Mouse (Mus musculus) limb, embryonic 13.5 days (tissue): ENCODE results near the gene Gm9903. TPM values are rescaled to one million over a fixed set of nuclear protein-coding genes. Genes with fewer than 3 reads are reported as not detected.

Experiments used
- ATAC-seq: fragments of 200-750 bp; cut with Nextera tagmentation; 2 replicates; pipeline ENCODE4 v1.8.0; 2017; ENCODE audit warnings: low read depth, moderate number of reproducible peaks, moderate TSS enrichment; ENCODE audit not compliant: low FRiP score
- H3K27ac ChIP-seq: fragments of 300-500 bp; sonication (generic); 2 replicates; pipeline ENCODE4 v1.5.1; 2015; ENCODE audit warnings: inconsistent platforms, mild to moderate bottlenecking, moderate library complexity
- H3K27me3 ChIP-seq: fragments of 300-500 bp; sonication (generic); 2 replicates; pipeline ENCODE4 v1.6.1; 2015; ENCODE audit warnings: mild to moderate bottlenecking, inconsistent platforms
- H3K36me3 ChIP-seq: fragments of 300-500 bp; sonication (generic); 2 replicates; pipeline ENCODE4 v1.6.1; 2015; ENCODE audit warnings: inconsistent platforms, mild to moderate bottlenecking, moderate library complexity
- H3K4me1 ChIP-seq: fragments of 300-500 bp; sonication (generic); 2 replicates; pipeline ENCODE4 v1.6.1; 2015; ENCODE audit warnings: inconsistent platforms
- H3K4me2 ChIP-seq: fragments of 300-500 bp; sonication (generic); replicated peaks from 2 replicates; pipeline ENCODE4 v1.6.1; 2015; ENCODE audit warnings: inconsistent platforms, mild to moderate bottlenecking, moderate library complexity
- H3K4me3 ChIP-seq: fragments of 300-500 bp; sonication (generic); 2 replicates; pipeline ENCODE4 v1.5.1; 2015; ENCODE audit warnings: moderate library complexity, mild to moderate bottlenecking, inconsistent platforms
- H3K9ac ChIP-seq: fragments of 300-500 bp; sonication (generic); 2 replicates; pipeline ENCODE4 v1.6.1; 2015; ENCODE audit warnings: mild to moderate bottlenecking, inconsistent platforms
- H3K9me3 ChIP-seq: fragments of 300-500 bp; sonication (generic); 2 replicates; pipeline ENCODE4 v1.6.1; 2016; ENCODE audit warnings: inconsistent platforms
- WGBS: fragments of 180-500 bp; shearing (Covaris S2); methylation state at CpG from one replicate; pipeline ENCODE4 v1.1.7; 2015; 5-methylcytosine and 5-hydroxymethylcytosine counted together
- polyA plus RNA-seq: library from polyadenylated mRNA; unstranded; fragments of >200 nt; fragmentation: Nextera tagmentation; extraction: Ambion mirVana; gene quantifications from 2 replicates; pipeline ENCODE4 v1.2.1, GENCODE M21; 2015

Gene Gm9903
- 0.56 and 0.66 TPM in 2 replicates for polyA plus RNA-seq

DNA sequence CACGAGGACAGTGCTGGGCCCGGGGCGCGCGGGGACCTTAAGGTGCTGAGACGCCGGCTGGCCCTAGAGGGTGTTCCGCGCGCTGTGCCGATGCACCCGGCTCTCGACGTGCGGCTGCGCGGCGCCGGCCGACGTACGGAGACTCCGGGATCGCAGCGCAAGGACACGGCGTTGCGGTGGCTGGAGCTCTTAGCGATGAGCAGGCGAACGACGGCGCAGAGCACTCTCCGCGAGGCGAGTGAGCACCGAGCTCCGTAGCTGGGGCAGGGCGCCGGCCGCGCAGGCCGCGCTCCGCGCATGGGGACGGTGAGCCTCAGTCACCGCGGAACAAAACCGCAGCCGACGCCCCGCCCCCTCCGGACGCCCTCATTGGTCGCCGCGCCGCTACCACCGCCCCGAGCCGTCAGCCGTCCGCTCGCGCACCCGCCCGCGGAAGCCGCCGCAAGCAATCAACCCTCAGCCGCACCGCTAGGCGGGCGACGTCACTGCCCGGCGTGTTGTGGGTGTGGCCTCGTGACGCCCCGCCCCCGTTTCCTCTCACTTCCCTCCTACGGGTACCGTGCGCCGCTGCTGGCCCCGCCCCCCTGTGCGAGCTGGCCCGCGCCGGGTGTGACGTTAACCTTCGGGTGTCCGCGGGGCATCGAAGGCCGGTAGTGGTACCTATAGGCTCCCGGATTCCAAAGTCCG, at the start of gene Gm9903, which contains the start of gene Fam53a:
Gene Gm9903 (plus strand): TSS at position 625 of the 687 bp plus-strand sequence.
Gene Fam53a (minus strand): TSS at position 335 of the 687 bp plus-strand sequence.
- Histone ChIP-seq H3K9me3 (no peaks in the 10 kb centered on the region), H3K4me3 (peak within 1 kb of the TSS; percentile 90), H3K4me1 (peaks cover 30% of the 10 kb centered on the region), H3K9ac (peak within 1 kb of the TSS; percentile 92), H3K36me3 (peaks cover 4% of the 10 kb centered on the region; the same call in 1 of the 2 replicates), H3K4me2 (peak within 1 kb of the TSS; percentile 81), H3K27ac (peak within 1 kb of the TSS; percentile 89), H3K27me3 (no peaks in the 10 kb centered on the region)
- ATAC-seq = peak; percentile 97
- WGBS = under 1% methylated on average over 90 of the region's 99 CpGs

DNA sequence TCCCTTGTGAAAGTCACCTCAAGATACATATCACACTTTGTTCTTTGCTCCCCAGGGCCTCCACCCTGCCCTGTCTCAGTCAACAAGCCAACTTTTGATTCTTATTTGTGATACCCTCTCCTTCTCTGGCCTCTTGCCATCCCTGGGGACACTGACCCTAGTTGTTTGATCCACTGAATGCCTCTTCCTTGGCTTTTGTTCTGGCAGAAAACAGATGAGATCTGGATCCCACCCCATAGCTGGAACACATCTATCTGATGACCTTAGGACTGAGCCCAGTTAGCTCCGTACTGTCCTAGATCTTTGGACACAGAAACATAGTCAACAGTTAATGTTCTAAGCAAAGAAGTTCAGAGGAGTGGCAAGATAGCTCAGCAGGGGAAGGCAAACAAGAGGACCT, 49.4 kb upstream of the Gm9903 start:
- H3K27me3 ChIP-seq = no peaks in the 10 kb centered on the region
- ATAC-seq = no peak
- no peaks in the 10 kb centered on the region for H3K9me3 ChIP-seq
- no peaks in the 10 kb centered on the region for H3K36me3 ChIP-seq
- no peak overlapping the region for H3K4me2 ChIP-seq
- H3K9ac ChIP-seq = no peak overlapping the region
- 0 out of 2 replicates have a peak, but pooled peaks cover 5% of the 10 kb centered on the region for H3K4me1 ChIP-seq
- H3K4me3 ChIP-seq = no peak overlapping the region
- no peak overlapping the region for H3K27ac ChIP-seq
- 85% methylated on average over 1 of the region's 1 CpGs for WGBS

GRCm38 (mm10) chr5:33587498-33588058, 42.1 kb upstream of the Gm9903 start:
- 74% methylated on average over 18 of the region's 18 CpGs for WGBS
- no peaks in the 10 kb centered on the region for H3K36me3 ChIP-seq
- no peaks in the 10 kb centered on the region for H3K4me1 ChIP-seq
- no peak for ATAC-seq
- no peak overlapping the region for H3K4me2 ChIP-seq
- H3K9me3 ChIP-seq = no peaks in the 10 kb centered on the region
- H3K27ac ChIP-seq = no peak overlapping the region
- no peak overlapping the region for H3K9ac ChIP-seq
- H3K27me3 ChIP-seq = no peaks in the 10 kb centered on the region; the same call in 1 of the 2 replicates
- H3K4me3 ChIP-seq = no peak overlapping the region

DNA sequence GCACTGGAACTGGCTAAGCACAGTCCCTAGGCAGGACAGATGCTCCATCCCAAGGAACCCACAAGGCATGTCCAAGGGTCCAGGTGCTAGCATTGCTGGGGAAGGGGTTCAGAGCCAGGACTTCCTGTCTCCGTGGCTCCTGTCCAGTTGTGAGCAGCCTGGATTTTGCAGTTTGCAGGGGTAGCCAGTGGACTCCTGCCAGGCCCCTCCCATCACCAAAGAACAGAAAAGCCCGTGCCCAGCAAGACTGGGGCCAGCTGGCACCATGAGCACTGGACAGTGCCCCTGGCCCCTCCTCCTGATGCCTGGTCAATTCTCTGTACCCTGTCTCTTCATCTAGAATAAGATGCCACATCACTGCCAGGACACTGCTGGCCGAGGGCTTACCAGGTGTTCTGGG, 41.7 kb upstream of the Gm9903 start:
- H3K27ac ChIP-seq = no peak overlapping the region
- no peaks in the 10 kb centered on the region for H3K36me3 ChIP-seq
- no peak overlapping the region for H3K9ac ChIP-seq
- ATAC-seq = no peak
- H3K4me2 ChIP-seq = no peak overlapping the region
- H3K4me1 ChIP-seq = no peaks in the 10 kb centered on the region
- no peaks in the 10 kb centered on the region for H3K9me3 ChIP-seq
- 74% methylated on average over 3 of the region's 3 CpGs for WGBS
- H3K4me3 ChIP-seq = no peak overlapping the region
- H3K27me3 ChIP-seq = no peaks in the 10 kb centered on the region; the same call in 1 of the 2 replicates

DNA sequence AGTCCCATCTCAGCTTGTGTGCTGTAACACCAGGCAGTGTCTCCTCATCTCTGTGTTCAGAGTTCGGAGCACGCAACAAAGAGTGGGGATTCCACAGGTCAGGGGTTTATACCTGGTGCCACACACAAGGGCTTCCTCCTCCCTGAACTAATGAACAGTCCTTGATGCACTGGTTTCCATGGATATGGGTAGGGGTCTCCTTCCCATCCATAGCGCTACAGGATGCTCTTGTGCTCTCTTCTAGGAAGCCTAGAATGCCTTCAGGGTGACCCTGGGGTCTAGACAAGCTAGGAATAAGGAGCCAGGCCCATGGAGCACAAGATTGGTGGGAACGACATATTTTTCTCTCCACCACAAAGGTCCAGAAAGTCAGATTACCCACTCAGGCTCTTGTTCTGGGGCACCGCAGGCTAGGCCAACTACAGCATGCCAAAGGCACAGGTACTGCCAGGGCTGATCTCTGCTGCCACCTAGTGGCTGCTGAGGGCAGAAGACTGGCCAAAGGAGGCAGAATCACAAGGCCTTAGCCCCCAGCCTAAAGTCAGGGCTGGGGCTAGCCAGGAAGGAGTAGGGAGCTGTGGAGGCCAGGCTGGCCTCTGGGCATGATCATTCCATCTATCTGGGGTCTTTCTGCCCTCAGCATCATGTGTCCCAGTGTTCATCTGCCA, 40.4 kb upstream of the Gm9903 start:
- Histone ChIP-seq H3K27ac (no peak overlapping the region), H3K4me2 (no peak overlapping the region), H3K9me3 (no peaks in the 10 kb centered on the region), H3K36me3 (no peaks in the 10 kb centered on the region), H3K4me1 (no peaks in the 10 kb centered on the region), H3K27me3 (no peaks in the 10 kb centered on the region; the same call in 1 of the 2 replicates), H3K9ac (no peak overlapping the region), H3K4me3 (no peak overlapping the region)
- peak; percentile 77; the same call in 1 of the 2 replicates for ATAC-seq
- 68% methylated on average over 5 of the region's 5 CpGs for WGBS

GRCm38 (mm10) chr5:33593620-33594019, 36.1 kb upstream of the Gm9903 start:
- H3K27ac ChIP-seq = no peak overlapping the region
- H3K9ac ChIP-seq = no peak overlapping the region
- H3K4me1 ChIP-seq = no peaks in the 10 kb centered on the region
- no peaks in the 10 kb centered on the region for H3K27me3 ChIP-seq
- no peak for ATAC-seq
- WGBS = 44% methylated on average over 2 of the region's 2 CpGs
- no peaks in the 10 kb centered on the region for H3K9me3 ChIP-seq
- no peak overlapping the region for H3K4me2 ChIP-seq
- no peak overlapping the region for H3K4me3 ChIP-seq
- H3K36me3 ChIP-seq = peaks cover 12% of the 10 kb centered on the region

DNA sequence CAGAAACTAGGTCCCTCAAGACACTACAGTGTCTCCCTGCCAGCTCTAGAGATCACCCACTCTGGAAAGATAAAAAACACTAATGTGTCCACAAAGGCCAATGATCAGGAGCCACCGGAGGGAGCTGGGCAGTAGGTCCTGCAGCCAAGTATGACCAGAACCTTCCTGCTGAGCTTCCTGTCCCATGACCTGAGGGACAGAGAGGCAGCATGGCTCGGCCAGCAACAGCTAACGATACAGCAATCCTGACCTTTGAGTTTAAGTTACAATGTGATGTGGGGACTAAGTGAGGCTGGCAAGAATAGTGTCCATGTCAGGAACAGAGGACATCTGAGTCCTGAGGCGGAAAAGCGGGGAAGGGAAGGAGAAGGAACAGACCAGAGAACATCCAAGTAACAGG, 24.4 kb upstream of the Gm9903 start:
- Histone ChIP-seq H3K9ac (no peak overlapping the region), H3K27me3 (no peaks in the 10 kb centered on the region), H3K4me2 (no peak overlapping the region), H3K9me3 (no peaks in the 10 kb centered on the region), H3K27ac (no peak overlapping the region), H3K36me3 (peaks cover 84% of the 10 kb centered on the region), H3K4me3 (no peak overlapping the region), H3K4me1 (no peaks in the 10 kb centered on the region)
- WGBS = 88% methylated on average over 5 of the region's 5 CpGs
- no peak for ATAC-seq

- H3K4me1 ChIP-seq = no peaks in the 10 kb centered on the region
- H3K4me3 ChIP-seq = no peak overlapping the region
- WGBS = 84% methylated on average over 7 of the region's 7 CpGs
- H3K9ac ChIP-seq = no peak overlapping the region
- no peak overlapping the region for H3K4me2 ChIP-seq
- H3K9me3 ChIP-seq = no peaks in the 10 kb centered on the region
- no peak for ATAC-seq
- H3K36me3 ChIP-seq = peaks cover 80% of the 10 kb centered on the region
- H3K27ac ChIP-seq = no peak overlapping the region
- H3K27me3 ChIP-seq = no peaks in the 10 kb centered on the region
Measured at GRCm38 (mm10) chr5:33606631-33607030, 23.1 kb upstream of the Gm9903 start.

DNA sequence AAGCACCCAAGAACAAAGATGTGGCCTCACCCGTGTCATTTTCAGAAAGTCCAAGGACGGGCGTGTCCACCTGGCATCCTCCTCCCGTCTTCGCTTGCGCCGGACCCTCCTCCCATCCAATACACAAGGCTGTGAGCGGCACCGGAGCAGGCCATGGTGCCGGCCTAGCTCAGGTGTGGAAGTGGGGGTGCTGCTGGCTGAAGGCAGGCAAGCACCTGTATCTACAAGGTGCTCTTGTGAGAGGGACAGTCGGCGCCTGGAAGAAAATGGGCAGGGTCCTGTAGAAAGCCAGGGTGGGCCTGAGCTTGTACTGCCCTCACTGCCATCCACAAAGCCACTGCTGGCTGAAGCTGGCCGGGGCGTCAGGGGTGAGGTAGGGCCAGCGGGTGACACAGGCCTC, 22.3 kb upstream of the Gm9903 start:
- H3K27ac ChIP-seq = no peak overlapping the region
- peaks cover 82% of the 10 kb centered on the region for H3K36me3 ChIP-seq
- no peak overlapping the region for H3K9ac ChIP-seq
- H3K27me3 ChIP-seq = no peaks in the 10 kb centered on the region
- no peaks in the 10 kb centered on the region for H3K9me3 ChIP-seq
- no peaks in the 10 kb centered on the region for H3K4me1 ChIP-seq
- ATAC-seq = no peak
- no peak overlapping the region for H3K4me3 ChIP-seq
- H3K4me2 ChIP-seq = no peak overlapping the region
- WGBS = 96% methylated on average over 15 of the region's 15 CpGs

GRCm38 (mm10) chr5:33609226-33609625, 20.5 kb upstream of the Gm9903 start:
- Histone ChIP-seq H3K27ac (no peak overlapping the region), H3K27me3 (no peaks in the 10 kb centered on the region), H3K4me1 (no peaks in the 10 kb centered on the region), H3K9me3 (no peaks in the 10 kb centered on the region), H3K36me3 (peaks cover 86% of the 10 kb centered on the region), H3K4me2 (no peak overlapping the region), H3K4me3 (no peak overlapping the region), H3K9ac (no peak overlapping the region)
- 87% methylated on average over 1 of the region's 1 CpGs for WGBS
- no peak for ATAC-seq

DNA sequence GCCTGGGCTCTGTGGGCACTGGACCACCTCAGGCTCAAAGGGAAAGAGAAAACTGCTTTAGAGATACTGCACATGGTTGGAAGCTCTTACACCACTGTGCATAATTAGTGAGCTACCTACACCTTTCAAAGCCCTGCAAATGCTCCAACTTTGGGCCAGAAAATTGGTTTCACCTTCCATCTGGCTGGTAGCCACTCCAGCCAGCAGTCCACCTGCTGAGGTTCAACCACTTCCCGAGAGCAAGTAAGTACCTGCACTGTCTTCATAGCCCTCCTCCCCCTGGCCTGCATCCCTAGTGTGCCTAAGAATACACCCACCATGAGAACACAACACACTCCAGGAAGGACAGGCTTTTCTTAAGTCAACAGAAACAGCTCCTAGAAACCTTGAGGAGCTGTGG, 17.9 kb upstream of the Gm9903 start:
- H3K4me1 ChIP-seq = no peaks in the 10 kb centered on the region
- H3K4me2 ChIP-seq = no peak overlapping the region
- H3K36me3 ChIP-seq = peaks cover 77% of the 10 kb centered on the region
- H3K4me3 ChIP-seq = no peak overlapping the region
- no peak for ATAC-seq
- no peaks in the 10 kb centered on the region for H3K9me3 ChIP-seq
- no peak overlapping the region for H3K27ac ChIP-seq
- 84% methylated on average over 1 of the region's 1 CpGs for WGBS
- no peaks in the 10 kb centered on the region for H3K27me3 ChIP-seq
- no peak overlapping the region for H3K9ac ChIP-seq

- 91% methylated on average over 6 of the region's 6 CpGs for WGBS
- Histone ChIP-seq H3K4me1 (no peaks in the 10 kb centered on the region), H3K36me3 (peaks cover 52% of the 10 kb centered on the region)
Measured at GRCm38 (mm10) chr5:33614391-33614790, 15.3 kb upstream of the Gm9903 start.

More at GRCm38 (mm10) chr5:33614391-33614790, 15.3 kb upstream of the Gm9903 start:
- H3K9ac ChIP-seq = no peak overlapping the region
- no peak for ATAC-seq
- no peaks in the 10 kb centered on the region for H3K9me3 ChIP-seq
- no peaks in the 10 kb centered on the region for H3K27me3 ChIP-seq
- H3K4me3 ChIP-seq = no peak overlapping the region
- H3K27ac ChIP-seq = no peak overlapping the region
- no peak overlapping the region for H3K4me2 ChIP-seq
